Mouse (Mus musculus) liver, embryonic 14.5 days (tissue): ENCODE measurements around the gene Gm8180.
"Not testable (repeated sequence)": the region's sequence is repeated elsewhere in the genome, so short reads cannot be mapped to it uniquely, and the experiment has no call there.

Experiments used
- CTCF ChIP-seq: IDR thresholded peaks from 2 replicates; pipeline ENCODE4 v1.5.1; 2016; ENCODE audit warnings: antibody characterized with exemption, low read depth, control low read depth
- EP300 ChIP-seq: IDR thresholded peaks from 2 replicates; pipeline ENCODE4 v1.6.1; 2016; ENCODE audit warnings: antibody characterized with exemption, low read depth

DNA sequence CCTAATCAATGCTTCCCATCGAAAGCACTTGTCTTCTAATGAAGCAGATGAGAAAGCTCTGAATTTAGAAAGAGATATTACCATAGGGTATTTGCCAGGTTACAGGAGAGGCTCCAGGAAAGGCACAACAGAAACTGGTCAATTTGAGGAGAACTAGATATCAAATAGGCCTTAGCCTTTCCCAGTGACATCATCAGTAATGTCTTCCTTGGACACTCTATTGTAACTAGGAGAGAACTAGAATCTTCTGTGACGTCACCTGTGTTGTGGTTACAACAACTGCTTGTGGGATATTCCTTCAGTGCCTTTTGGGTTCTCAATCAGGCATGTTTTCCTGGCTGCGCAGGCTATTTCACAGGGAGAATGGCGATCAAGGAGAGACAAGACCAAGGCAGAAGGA, 37.0 kb downstream of the Gm8180 start, which contains the start of gene Gm6526:
- not testable (repeated sequence) for TF ChIP-seq CTCF, EP300
